Mouse (Mus musculus) heart, postnatal 0 days (tissue): ENCODE measurements around the gene Epn2.

ENCODE experiments used
- CTCF ChIP-seq: IDR thresholded peaks from 2 replicates; pipeline ENCODE4 v1.5.1; 2016; ENCODE audit warnings: antibody characterized with exemption, control low read depth, low read depth
- EP300 ChIP-seq: IDR thresholded peaks from 2 replicates; pipeline ENCODE4 v1.6.1; 2016; ENCODE audit warnings: antibody characterized with exemption, low read depth

- TF ChIP-seq EP300 (no peak), CTCF (no peak)
Observed at GRCm38 (mm10) chr11:61577991-61578390, 1.5 kb downstream of the Epn2 start.
